Mouse (Mus musculus): Measurements from ENCODE around the gene Gabarap. TPM values are rescaled to one million over a fixed set of nuclear protein-coding genes. Genes with fewer than 3 reads are reported as not detected.

Gabarap gene
- polyA plus RNA-seq, 1 experiment from 2014 or later = 536 TPM

- peak within 1 kb of the TSS; percentile 100 for H3K4me3 ChIP-seq (ENCODE audit: low read length)
- peaks cover 20% of the 10 kb centered on the region for H3K4me1 ChIP-seq (replicated peaks; ENCODE audit: control insufficient read depth, insufficient read depth, low read length)
- H3K9ac ChIP-seq (ENCODE audit: low read length) = peak within 1 kb of the TSS; percentile 99
- H3K36me3 ChIP-seq (ENCODE audit: control insufficient read depth, insufficient read depth, low read length) = peaks cover 37% of the 10 kb centered on the region
- H3K27me3 ChIP-seq (ENCODE audit: control insufficient read depth, insufficient read depth, low read depth, low read length) = no peaks in the 10 kb centered on the region
- under 1% methylated on average over 36 of the region's 36 CpGs for WGBS
- ATAC-seq (ENCODE audit: low read depth) = peak; percentile 80
- H3K27ac ChIP-seq (ENCODE audit: low read length) = peak within 1 kb of the TSS; percentile 99
- no peaks in the 10 kb centered on the region for H3K9me3 ChIP-seq (ENCODE audit: control insufficient read depth, low read length)
- H3K4me2 ChIP-seq (ENCODE audit: low read depth, low read length) = peak within 1 kb of the TSS; percentile 59
These were observed 4.5 kb downstream of the Gabarap start, which contains the start of gene Phf23 for GRCm38 (mm10) chr11:69995391-69995960. Gene Phf23, plus strand, starts transcription at chr11:69995777.

- peak; percentile 1 for ATAC-seq (ENCODE audit: low read depth)
- Histone ChIP-seq H3K9ac (ENCODE audit: low read length) (peak overlapping the region; percentile 99), H3K4me1 (replicated peaks; ENCODE audit: control insufficient read depth, insufficient read depth, low read length) (peaks cover 22% of the 10 kb centered on the region), H3K27ac (ENCODE audit: low read length) (peak overlapping the region; percentile 99), H3K4me3 (ENCODE audit: low read length) (peak overlapping the region; percentile 100), H3K36me3 (ENCODE audit: control insufficient read depth, insufficient read depth, low read length) (peaks cover 37% of the 10 kb centered on the region), H3K27me3 (ENCODE audit: control insufficient read depth, insufficient read depth, low read depth, low read length) (no peaks in the 10 kb centered on the region), H3K4me2 (ENCODE audit: low read depth, low read length) (peak overlapping the region; percentile 59), H3K9me3 (ENCODE audit: control insufficient read depth, low read length) (no peaks in the 10 kb centered on the region)
- under 1% methylated on average over 53 of the region's 66 CpGs for WGBS
These were observed 5.5 kb downstream of the Gabarap start for GRCm38 (mm10) chr11:69996161-69997061.

- WGBS = 3% methylated on average over 23 of the region's 44 CpGs
- Histone ChIP-seq H3K9me3 (ENCODE audit: control insufficient read depth, low read length) (no peaks in the 10 kb centered on the region), H3K4me1 (replicated peaks; ENCODE audit: control insufficient read depth, insufficient read depth, low read length) (peaks cover 29% of the 10 kb centered on the region), H3K9ac (ENCODE audit: low read length) (peak overlapping the region; percentile 99), H3K4me3 (ENCODE audit: low read length) (peak overlapping the region; percentile 100), H3K27me3 (ENCODE audit: control insufficient read depth, insufficient read depth, low read depth, low read length) (no peaks in the 10 kb centered on the region), H3K36me3 (ENCODE audit: control insufficient read depth, insufficient read depth, low read length) (peaks cover 37% of the 10 kb centered on the region), H3K27ac (ENCODE audit: low read length) (peak overlapping the region; percentile 99), H3K4me2 (ENCODE audit: low read depth, low read length) (peak overlapping the region; percentile 59)
- peak; percentile 67 for ATAC-seq (ENCODE audit: low read depth)
These were observed 6.1 kb downstream of the Gabarap start for GRCm38 (mm10) chr11:69997070-69997509.

GRCm38 (mm10) chr11:69998567-69999491, 7.9 kb downstream of the Gabarap start:
- Histone ChIP-seq H3K4me1 (replicated peaks; ENCODE audit: control insufficient read depth, insufficient read depth, low read length) (peaks cover 28% of the 10 kb centered on the region), H3K27ac (ENCODE audit: low read length) (no peak overlapping the region), H3K4me2 (ENCODE audit: low read depth, low read length) (no peak overlapping the region), H3K9ac (ENCODE audit: low read length) (no peak overlapping the region), H3K4me3 (ENCODE audit: low read length) (no peak overlapping the region), H3K27me3 (ENCODE audit: control insufficient read depth, insufficient read depth, low read depth, low read length) (no peaks in the 10 kb centered on the region), H3K9me3 (ENCODE audit: control insufficient read depth, low read length) (no peaks in the 10 kb centered on the region), H3K36me3 (ENCODE audit: control insufficient read depth, insufficient read depth, low read length) (peaks cover 30% of the 10 kb centered on the region)
- no peak for ATAC-seq (ENCODE audit: low read depth)
- 91% methylated on average over 27 of the region's 27 CpGs for WGBS

- H3K4me3 ChIP-seq (ENCODE audit: low read length) = no peak overlapping the region
- 78% methylated on average over 8 of the region's 8 CpGs for WGBS
- peak overlapping the region; percentile 51 for H3K27ac ChIP-seq (ENCODE audit: low read length)
- no peak for ATAC-seq (ENCODE audit: low read depth)
- no peak overlapping the region for H3K9ac ChIP-seq (ENCODE audit: low read length)
- peaks cover 28% of the 10 kb centered on the region for H3K4me1 ChIP-seq (replicated peaks; ENCODE audit: control insufficient read depth, insufficient read depth, low read length)
- H3K4me2 ChIP-seq (ENCODE audit: low read depth, low read length) = no peak overlapping the region
- H3K9me3 ChIP-seq (ENCODE audit: control insufficient read depth, low read length) = no peaks in the 10 kb centered on the region
- no peaks in the 10 kb centered on the region for H3K27me3 ChIP-seq (ENCODE audit: control insufficient read depth, insufficient read depth, low read depth, low read length)
- H3K36me3 ChIP-seq (ENCODE audit: control insufficient read depth, insufficient read depth, low read length) = peaks cover 23% of the 10 kb centered on the region
These were observed 8.7 kb downstream of the Gabarap start for GRCm38 (mm10) chr11:69999666-70000065.

- H3K9ac ChIP-seq (ENCODE audit: low read length) = peak within 1 kb of the TSS; percentile 84
- peaks cover 23% of the 10 kb centered on the region for H3K36me3 ChIP-seq (ENCODE audit: control insufficient read depth, insufficient read depth, low read length)
- H3K4me3 ChIP-seq (ENCODE audit: low read length) = peak within 1 kb of the TSS; percentile 77
- H3K27ac ChIP-seq (ENCODE audit: low read length) = peak within 1 kb of the TSS; percentile 94
- peak; percentile 60 for ATAC-seq (ENCODE audit: low read depth)
- under 1% methylated on average over 47 of the region's 48 CpGs for WGBS
- H3K9me3 ChIP-seq (ENCODE audit: control insufficient read depth, low read length) = no peaks in the 10 kb centered on the region
- H3K4me1 ChIP-seq (replicated peaks; ENCODE audit: control insufficient read depth, insufficient read depth, low read length) = peaks cover 28% of the 10 kb centered on the region
- no peaks in the 10 kb centered on the region for H3K27me3 ChIP-seq (ENCODE audit: control insufficient read depth, insufficient read depth, low read depth, low read length)
- H3K4me2 ChIP-seq (ENCODE audit: low read depth, low read length) = peak within 1 kb of the TSS; percentile 61
These were observed 9.5 kb downstream of the Gabarap start, which contains the start of gene Dvl2 for GRCm38 (mm10) chr11:70000396-70000898. Gene Dvl2, plus strand, starts transcription at chr11:70000595.

- Histone ChIP-seq H3K4me1 (replicated peaks; ENCODE audit: control insufficient read depth, insufficient read depth, low read length) (peaks cover 28% of the 10 kb centered on the region), H3K27ac (ENCODE audit: low read length) (peak overlapping the region; percentile 94), H3K36me3 (ENCODE audit: control insufficient read depth, insufficient read depth, low read length) (peaks cover 29% of the 10 kb centered on the region), H3K4me3 (ENCODE audit: low read length) (peak overlapping the region; percentile 77), H3K27me3 (ENCODE audit: control insufficient read depth, insufficient read depth, low read depth, low read length) (no peaks in the 10 kb centered on the region), H3K4me2 (ENCODE audit: low read depth, low read length) (peak overlapping the region; percentile 61), H3K9ac (ENCODE audit: low read length) (peak overlapping the region; percentile 84), H3K9me3 (ENCODE audit: control insufficient read depth, low read length) (no peaks in the 10 kb centered on the region)
- 4% methylated on average over 8 of the region's 8 CpGs for WGBS
- ATAC-seq (ENCODE audit: low read depth) = no peak
These were observed 10.2 kb downstream of the Gabarap start for GRCm38 (mm10) chr11:70001159-70001558.

GRCm38 (mm10) chr11:70001865-70002264, 10.9 kb downstream of the Gabarap start:
- Histone ChIP-seq H3K4me3 (ENCODE audit: low read length) (peak overlapping the region; percentile 77), H3K36me3 (ENCODE audit: control insufficient read depth, insufficient read depth, low read length) (peaks cover 35% of the 10 kb centered on the region), H3K4me1 (replicated peaks; ENCODE audit: control insufficient read depth, insufficient read depth, low read length) (peaks cover 28% of the 10 kb centered on the region), H3K27ac (ENCODE audit: low read length) (no peak overlapping the region), H3K4me2 (ENCODE audit: low read depth, low read length) (peak overlapping the region; percentile 61), H3K27me3 (ENCODE audit: control insufficient read depth, insufficient read depth, low read depth, low read length) (no peaks in the 10 kb centered on the region), H3K9me3 (ENCODE audit: control insufficient read depth, low read length) (no peaks in the 10 kb centered on the region), H3K9ac (ENCODE audit: low read length) (peak overlapping the region; percentile 84; the same call in 1 of the 2 replicates)
- no peak for ATAC-seq (ENCODE audit: low read depth)

Data from lung, embryonic 16.5 days (tissue).